Mouse (Mus musculus) ES-Bruce4 (cell line): ENCODE measurements at regions not wholly inside any gene's neighbourhood (a gene's known extent, or its start where the extent isn't known, plus 50 kb on each side); places are given as distances from the start of the nearest gene placed in this dataset.
"Not testable (repeated sequence)": the region's sequence is repeated elsewhere in the genome, so short reads cannot be mapped to it uniquely, and the experiment has no call there.

Source experiments
- H3K27ac ChIP-seq: 2 replicates; pipeline ENCODE4 v1.5.1; 2012; ENCODE audit warnings: low read length, inconsistent platforms; ENCODE audit not compliant: insufficient read depth
- H3K27me3 ChIP-seq: 2 replicates; pipeline ENCODE4 v1.6.1; 2012; ENCODE audit warnings: mild to moderate bottlenecking, low read length, inconsistent platforms; ENCODE audit not compliant: control insufficient read depth, poor library complexity, insufficient read depth, severe bottlenecking
- H3K36me3 ChIP-seq: 2 replicates; pipeline ENCODE4 v1.6.1; 2012; ENCODE audit warnings: inconsistent platforms, mild to moderate bottlenecking, low read length, moderate library complexity; ENCODE audit not compliant: control insufficient read depth, poor library complexity, insufficient read depth, severe bottlenecking
- H3K4me1 ChIP-seq: one replicate; pipeline ENCODE4 v1.8.1; 2011; ENCODE audit warnings: low read length; ENCODE audit not compliant: control insufficient read depth, insufficient read depth
- H3K4me3 ChIP-seq: 2 replicates; pipeline ENCODE4 v1.5.1; 2011; ENCODE audit warnings: low read depth, mild to moderate bottlenecking, low read length
- H3K9ac ChIP-seq: 2 replicates; pipeline ENCODE4 v1.6.1; 2012; ENCODE audit warnings: low read depth, mild to moderate bottlenecking, inconsistent platforms; ENCODE audit not compliant: poor library complexity, severe bottlenecking
- H3K9me3 ChIP-seq: replicated peaks from 2 replicates; pipeline ENCODE4 v1.6.1; 2012; ENCODE audit warnings: mild to moderate bottlenecking, low read length, inconsistent platforms; ENCODE audit not compliant: control insufficient read depth, poor library complexity, insufficient read depth, severe bottlenecking
- CTCF ChIP-seq: IDR thresholded peaks from one replicate; pipeline ENCODE4 v1.8.1; 2011; ENCODE audit warnings: low read depth, low read length
- EP300 ChIP-seq: IDR thresholded peaks from 2 replicates; pipeline ENCODE4 v1.6.1; 2011; ENCODE audit warnings: low read depth, low read length; ENCODE audit not compliant: insufficient read depth
- POLR2A ChIP-seq: IDR thresholded peaks from one replicate; pipeline ENCODE4 v1.8.1; 2011; ENCODE audit warnings: low read length; ENCODE audit not compliant: insufficient read depth

GRCm38 (mm10) chr7:83391388-83391787 is 193.3 kb upstream of the Tmc3 start:
- no peaks in the 10 kb centered on the region for H3K27me3 ChIP-seq

GRCm38 (mm10) chr7:83392181-83392580 is 192.5 kb upstream of the Tmc3 start:
- no peaks in the 10 kb centered on the region for H3K27me3 ChIP-seq
- no peak overlapping the region for H3K9ac ChIP-seq
- no peaks in the 10 kb centered on the region for H3K36me3 ChIP-seq
- H3K27ac ChIP-seq, result no peak overlapping the region
- H3K4me1 ChIP-seq, result no peaks in the 10 kb centered on the region
- TF ChIP-seq CTCF (no peak), EP300 (no peak), POLR2A (no peak)
- no peak overlapping the region for H3K4me3 ChIP-seq
- H3K9me3 ChIP-seq, result no peaks in the 10 kb centered on the region

More at GRCm38 (mm10) chr7:83391388-83391787, 193.3 kb upstream of the Tmc3 start:
- no peak overlapping the region for H3K9ac ChIP-seq
- H3K4me3 ChIP-seq, result no peak overlapping the region
- H3K9me3 ChIP-seq, result no peaks in the 10 kb centered on the region
- TF ChIP-seq EP300 (no peak), CTCF (no peak)
- no peak overlapping the region for H3K27ac ChIP-seq
- H3K4me1 ChIP-seq, result no peaks in the 10 kb centered on the region
- no peaks in the 10 kb centered on the region for H3K36me3 ChIP-seq

- Histone ChIP-seq H3K4me1 (no peaks in the 10 kb centered on the region), H3K4me3 (no peak overlapping the region), H3K9ac (no peak overlapping the region)
Observed at GRCm38 (mm10) chr7:83392625-83393024, 192.1 kb upstream of the Tmc3 start.

GRCm38 (mm10) chr7:83394156-83394555 is 190.6 kb upstream of the Tmc3 start:
- H3K27me3 ChIP-seq, result no peaks in the 10 kb centered on the region
- no peak for TF ChIP-seq CTCF
- TF ChIP-seq EP300, result no peak
- TF ChIP-seq POLR2A, result no peak
- no peak overlapping the region for H3K9ac ChIP-seq
- H3K9me3 ChIP-seq, result no peaks in the 10 kb centered on the region
- H3K36me3 ChIP-seq, result no peaks in the 10 kb centered on the region
- H3K4me1 ChIP-seq, result no peaks in the 10 kb centered on the region
- H3K27ac ChIP-seq, result no peak overlapping the region
- no peak overlapping the region for H3K4me3 ChIP-seq

More at GRCm38 (mm10) chr7:83392625-83393024, 192.1 kb upstream of the Tmc3 start:
- Histone ChIP-seq H3K36me3 (no peaks in the 10 kb centered on the region), H3K27ac (no peak overlapping the region), H3K9me3 (no peaks in the 10 kb centered on the region), H3K27me3 (no peaks in the 10 kb centered on the region)
- no peak for TF ChIP-seq POLR2A
- TF ChIP-seq CTCF, result no peak
- TF ChIP-seq EP300, result no peak

GRCm38 (mm10) chr7:83399668-83400067 is 185.1 kb upstream of the Tmc3 start:
- TF ChIP-seq EP300, result no peak
- TF ChIP-seq POLR2A, result no peak
- no peak for TF ChIP-seq CTCF
- no peaks in the 10 kb centered on the region for H3K27me3 ChIP-seq
- peaks cover 3% of the 10 kb centered on the region for H3K4me1 ChIP-seq
- no peaks in the 10 kb centered on the region for H3K36me3 ChIP-seq
- H3K9ac ChIP-seq, result no peak overlapping the region
- H3K27ac ChIP-seq, result no peak overlapping the region
- no peaks in the 10 kb centered on the region for H3K9me3 ChIP-seq
- no peak overlapping the region for H3K4me3 ChIP-seq

GRCm38 (mm10) chr7:83401001-83401400 is 183.7 kb upstream of the Tmc3 start:
- Histone ChIP-seq H3K27me3 (no peaks in the 10 kb centered on the region), H3K4me3 (no peak overlapping the region), H3K9ac (no peak overlapping the region), H3K27ac (no peak overlapping the region), H3K4me1 (peaks cover 3% of the 10 kb centered on the region), H3K9me3 (no peaks in the 10 kb centered on the region), H3K36me3 (no peaks in the 10 kb centered on the region)
- TF ChIP-seq CTCF, result no peak
- no peak for TF ChIP-seq POLR2A
- TF ChIP-seq EP300, result no peak

- not testable (repeated sequence) for H3K9me3 ChIP-seq, H3K27me3 ChIP-seq, H3K36me3 ChIP-seq, H3K4me3 ChIP-seq, H3K9ac ChIP-seq, H3K27ac ChIP-seq, H3K4me1 ChIP-seq
Observed at GRCm38 (mm10) chr7:83412745-83413144, 172.0 kb upstream of the Tmc3 start.
